Mouse (Mus musculus) liver, postnatal 0 days (tissue): Measurements from ENCODE around the gene Itln1. TPM values are rescaled to one million over a fixed set of nuclear protein-coding genes. Genes with fewer than 3 reads are reported as not detected.

Source experiments
- ATAC-seq: fragments of 200-750 bp; cut with Nextera tagmentation; 2 replicates; pipeline ENCODE4 v1.8.0; 2017; ENCODE audit warnings: mild to moderate bottlenecking, moderate library complexity
- DNase-seq: peaks from one replicate; pipeline ENCODE4 v3.0.0-alpha.2; 2016
- H3K27ac ChIP-seq: fragments of 300-500 bp; sonication (generic); 2 replicates; pipeline ENCODE4 v1.5.1; 2014; ENCODE audit warnings: antibody characterized with exemption, moderate library complexity, mild to moderate bottlenecking, low read depth
- H3K27me3 ChIP-seq: fragments of 300-500 bp; sonication (generic); 2 replicates; pipeline ENCODE4 v1.6.1; 2014; ENCODE audit warnings: low read length, control low read depth, mixed read lengths; ENCODE audit not compliant: insufficient read depth
- H3K36me3 ChIP-seq: fragments of 300-500 bp; sonication (generic); replicated peaks from 2 replicates; pipeline ENCODE4 v1.6.1; 2014; ENCODE audit warnings: mild to moderate bottlenecking, control low read depth, low read length, moderate library complexity, mixed read lengths; ENCODE audit not compliant: insufficient read depth
- H3K4me1 ChIP-seq: fragments of 300-500 bp; sonication (generic); 2 replicates; pipeline ENCODE4 v1.6.1; 2014; ENCODE audit warnings: antibody characterized with exemption, mild to moderate bottlenecking, control low read depth; ENCODE audit not compliant: insufficient read depth
- H3K4me2 ChIP-seq: fragments of 300-500 bp; sonication (generic); 2 replicates; pipeline ENCODE4 v1.6.1; 2014; ENCODE audit warnings: low read depth, mild to moderate bottlenecking, low read length, moderate library complexity, mixed read lengths
- H3K4me3 ChIP-seq: fragments of 300-500 bp; sonication (generic); 2 replicates; pipeline ENCODE4 v1.5.1; 2014; ENCODE audit warnings: low read depth, low read length
- H3K9ac ChIP-seq: fragments of 300-500 bp; sonication (generic); replicated peaks from 2 replicates; pipeline ENCODE4 v1.6.1; 2014; ENCODE audit warnings: mild to moderate bottlenecking, moderate library complexity
- H3K9me3 ChIP-seq: fragments of 300-500 bp; sonication (generic); 2 replicates; pipeline ENCODE4 v1.6.1; 2016; ENCODE audit warnings: mild to moderate bottlenecking, control low read depth, low read length, mixed read lengths
- CTCF ChIP-seq: sonication (generic); IDR thresholded peaks from 2 replicates; pipeline ENCODE4 v1.5.1; 2016; ENCODE audit warnings: antibody characterized with exemption, low read depth
- EP300 ChIP-seq: IDR thresholded peaks from 2 replicates; pipeline ENCODE4 v1.6.1; 2016; ENCODE audit warnings: antibody characterized with exemption, low read depth, mild to moderate bottlenecking
- WGBS: fragments of 180-500 bp; shearing (Covaris S2); extraction: QIAGEN DNeasy Blood & Tissue Kit; methylation state at CpG from one replicate; pipeline ENCODE4 v1.1.7; 2014; ENCODE audit not compliant: insufficient replicate concordance; 5-methylcytosine and 5-hydroxymethylcytosine counted together
- polyA plus RNA-seq: library from polyadenylated mRNA; unstranded; fragments of >200 nt; fragmentation: Nextera tagmentation; extraction: Ambion mirVana; gene quantifications from 2 replicates; pipeline ENCODE4 v1.2.1, GENCODE M21; 2015

The Itln1 gene
- polyA plus RNA-seq, 1 experiment from 2014 or later: not detected

GRCm38 (mm10) chr1:171564247-171564646, 29.2 kb upstream of the Itln1 start:
- DNase-seq: peak; percentile 45
- no peak overlapping the region for H3K4me2 ChIP-seq
- peaks cover 5% of the 10 kb centered on the region; the same call in 1 of the 2 replicates for H3K4me1 ChIP-seq
- ATAC-seq: peak; percentile 36; the same call in 1 of the 2 replicates
- no peak overlapping the region for H3K27ac ChIP-seq
- no peaks in the 10 kb centered on the region for H3K36me3 ChIP-seq
- H3K9ac ChIP-seq: no peak overlapping the region
- no peaks in the 10 kb centered on the region for H3K27me3 ChIP-seq
- no peaks in the 10 kb centered on the region for H3K9me3 ChIP-seq
- TF ChIP-seq CTCF (peak; percentile 79), EP300 (no peak)
- no peak overlapping the region for H3K4me3 ChIP-seq
- WGBS: 65% methylated on average over 3 of the region's 3 CpGs

DNA sequence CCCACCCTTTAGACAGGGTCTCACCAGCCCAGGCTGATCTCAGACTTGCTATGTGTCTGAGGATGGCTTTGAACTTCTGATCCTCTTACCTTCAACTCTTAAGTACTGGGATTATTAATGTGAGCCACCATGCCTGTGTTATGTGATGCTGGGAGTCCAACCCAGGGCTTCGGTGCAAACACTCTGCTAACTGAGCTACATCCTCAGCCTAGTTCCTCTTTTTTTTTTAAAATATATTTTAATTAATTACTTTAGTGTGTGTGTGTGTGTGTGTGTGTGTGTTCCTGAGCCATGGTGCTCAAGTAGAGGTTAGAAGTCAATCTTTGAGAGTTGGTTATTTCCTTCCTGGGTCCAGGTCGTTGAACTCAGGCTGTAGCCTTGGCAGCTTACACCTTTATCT, 27.9 kb upstream of the Itln1 start:
- Histone ChIP-seq H3K27ac (no peak overlapping the region), H3K9ac (no peak overlapping the region), H3K9me3 (no peaks in the 10 kb centered on the region), H3K36me3 (no peaks in the 10 kb centered on the region), H3K27me3 (no peaks in the 10 kb centered on the region), H3K4me1 (peaks cover 5% of the 10 kb centered on the region; the same call in 1 of the 2 replicates), H3K4me3 (no peak overlapping the region), H3K4me2 (no peak overlapping the region)
- DNase-seq (no peak), ATAC-seq (no peak)
- no peak for TF ChIP-seq CTCF
- no peak for TF ChIP-seq EP300
- WGBS: 42% methylated on average over 2 of the region's 2 CpGs

DNA sequence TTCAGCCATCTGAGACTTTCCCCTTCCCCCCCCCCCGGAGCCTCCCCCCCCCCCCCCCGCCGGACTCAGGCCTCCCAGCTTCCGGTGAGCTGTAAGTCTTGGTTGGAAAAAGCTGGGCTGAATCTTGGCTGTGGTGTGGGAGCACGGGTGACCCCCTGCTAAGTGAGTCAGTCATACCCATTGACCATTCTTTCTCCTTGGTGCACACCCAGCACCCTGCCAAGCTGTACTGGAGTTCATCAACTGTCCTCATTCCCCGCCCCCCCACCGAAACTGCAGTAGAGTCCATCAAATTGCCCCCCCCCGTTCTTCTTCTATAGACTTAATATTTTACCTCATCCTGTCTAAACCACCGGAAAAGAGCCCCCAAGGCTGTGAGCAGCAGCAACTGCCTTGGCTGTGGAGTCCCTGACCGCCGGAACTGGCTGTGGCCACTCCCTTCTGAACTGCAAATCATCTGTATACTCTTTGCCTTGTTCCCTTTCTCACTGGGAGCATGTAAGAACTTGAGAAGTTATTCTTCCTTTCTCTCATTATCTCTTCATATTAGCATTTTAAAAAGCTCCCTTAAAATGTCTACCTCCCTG, 26.6 kb upstream of the Itln1 start:
- 20% methylated on average over 8 of the region's 11 CpGs for WGBS
- ATAC-seq (no peak), DNase-seq (peak; percentile 25)
- H3K4me1 ChIP-seq: peaks cover 5% of the 10 kb centered on the region; the same call in 1 of the 2 replicates
- peak overlapping the region; percentile 61 for H3K4me2 ChIP-seq
- no peak overlapping the region for H3K9ac ChIP-seq
- no peak for TF ChIP-seq EP300
- TF ChIP-seq CTCF: no peak
- no peaks in the 10 kb centered on the region for H3K9me3 ChIP-seq
- H3K4me3 ChIP-seq: no peak overlapping the region
- H3K27me3 ChIP-seq: no peaks in the 10 kb centered on the region
- peak overlapping the region; percentile 60 for H3K27ac ChIP-seq
- H3K36me3 ChIP-seq: no peaks in the 10 kb centered on the region

DNA sequence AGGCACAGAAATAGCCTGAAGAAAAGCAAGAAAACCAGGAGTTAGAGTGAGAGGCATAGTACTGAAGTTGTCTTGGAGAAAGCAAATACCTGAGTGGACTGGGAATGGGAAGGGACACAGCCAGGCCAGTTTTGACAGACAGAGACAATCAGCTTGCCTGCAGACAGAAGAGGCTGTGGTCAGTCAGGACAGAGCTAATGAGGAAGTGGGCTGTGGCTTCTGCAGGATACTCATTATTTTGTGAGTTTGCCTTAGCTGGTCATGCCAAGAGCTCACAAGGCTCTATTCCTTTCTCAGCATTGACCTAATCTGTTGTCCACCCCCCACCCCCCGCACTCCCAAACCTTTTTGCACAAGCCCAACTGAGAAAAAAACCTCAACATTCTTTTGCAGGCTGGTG, 26.1 kb upstream of the Itln1 start:
- Histone ChIP-seq H3K36me3 (no peaks in the 10 kb centered on the region), H3K4me2 (peak overlapping the region; percentile 61), H3K4me3 (no peak overlapping the region), H3K27me3 (no peaks in the 10 kb centered on the region), H3K4me1 (peaks cover 7% of the 10 kb centered on the region), H3K9me3 (no peaks in the 10 kb centered on the region), H3K9ac (no peak overlapping the region), H3K27ac (peak overlapping the region; percentile 60)
- ATAC-seq (peak; percentile 24), DNase-seq (peak; percentile 16)
- TF ChIP-seq CTCF (no peak), EP300 (no peak)
- WGBS: 38% methylated on average over 1 of the region's 1 CpGs

DNA sequence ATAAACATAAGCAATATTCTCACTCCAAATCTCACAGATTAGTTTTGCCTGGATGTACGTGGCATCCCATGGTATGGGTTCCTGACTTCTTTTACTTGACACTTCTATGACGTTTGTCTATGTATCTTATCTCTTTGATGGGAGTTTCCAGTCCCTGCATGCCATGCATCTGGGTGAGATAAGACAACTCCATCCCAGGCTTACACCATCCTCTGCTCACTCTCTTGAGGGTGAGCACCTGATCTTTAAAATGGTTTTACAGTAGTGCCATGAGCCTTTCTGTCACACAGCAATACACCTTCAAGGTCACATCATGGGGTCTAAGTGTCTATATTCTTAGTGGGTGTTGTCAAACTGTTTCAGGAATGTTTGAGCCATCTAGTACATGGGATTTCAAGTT, 25.2 kb upstream of the Itln1 start:
- DNase-seq: no peak
- WGBS: 39% methylated on average over 2 of the region's 2 CpGs

GRCm38 (mm10) chr1:171558898-171559297, 23.8 kb upstream of the Itln1 start, which contains the start of gene Cd244a:
Gene Cd244a, plus strand, starts transcription at chr1:171559193.
- peaks cover 7% of the 10 kb centered on the region for H3K4me1 ChIP-seq
- no peak within 1 kb of the TSS for H3K9ac ChIP-seq
- peak; percentile 24 for DNase-seq
- H3K4me2 ChIP-seq: no peak within 1 kb of the TSS
- WGBS: 28% methylated on average over 4 of the region's 4 CpGs
- H3K27ac ChIP-seq: 0 out of 2 replicates have a peak within 1 kb of the TSS, but pooled peaks have one; percentile 30
- TF ChIP-seq CTCF (no peak), EP300 (no peak)
- H3K36me3 ChIP-seq: no peaks in the 10 kb centered on the region
- no peak within 1 kb of the TSS for H3K4me3 ChIP-seq
- no peaks in the 10 kb centered on the region for H3K9me3 ChIP-seq
- no peaks in the 10 kb centered on the region for H3K27me3 ChIP-seq
- ATAC-seq: peak; percentile 45; the same call in 1 of the 2 replicates

More for the DNA sequence above, 25.2 kb upstream of the Itln1 start:
- Histone ChIP-seq H3K4me2 (no peak overlapping the region), H3K27ac (no peak overlapping the region), H3K9ac (no peak overlapping the region), H3K4me3 (no peak overlapping the region), H3K9me3 (no peaks in the 10 kb centered on the region), H3K4me1 (peaks cover 7% of the 10 kb centered on the region), H3K36me3 (no peaks in the 10 kb centered on the region), H3K27me3 (no peaks in the 10 kb centered on the region)
- TF ChIP-seq CTCF: no peak
- no peak for TF ChIP-seq EP300
- ATAC-seq: no peak
